Mouse (Mus musculus): ENCODE measurements around the gene Serpina10. TPM values are rescaled to one million over a fixed set of nuclear protein-coding genes. Genes with fewer than 3 reads are reported as not detected.
"Not testable (repeated sequence)": the region's sequence is repeated elsewhere in the genome, so short reads cannot be mapped to it uniquely, and the experiment has no call there.

The Serpina10 gene
- total RNA-seq, 2 experiments from 2014 or later: 1.5 to 11.8 TPM

- no peak for DNase-seq (ENCODE audit: low spot score in 2 of 2)
These were observed 14.4 kb downstream of the Serpina10 start for GRCm38 (mm10) chr12:103616860-103617261.

- DNase-seq (ENCODE audit: low spot score in 2 of 2): no peak
These were observed 15.5 kb downstream of the Serpina10 start for GRCm38 (mm10) chr12:103615734-103616133.

- DNase-seq (ENCODE audit: low spot score in 2 of 2): no peak
These were observed 16.1 kb downstream of the Serpina10 start for GRCm38 (mm10) chr12:103615141-103615540.

GRCm38 (mm10) chr12:103601839-103602238 lies 29.4 kb downstream of the Serpina10 start:
- no peak for DNase-seq (ENCODE audit: low spot score in 2 of 2)

- DNase-seq (ENCODE audit: low spot score in 2 of 2): no peak
These were observed 30.9 kb downstream of the Serpina10 start for GRCm38 (mm10) chr12:103600364-103600763.

- DNase-seq (ENCODE audit: low spot score in 2 of 2): no peak
These were observed 32.8 kb downstream of the Serpina10 start for GRCm38 (mm10) chr12:103598411-103598810.

- DNase-seq (ENCODE audit: low spot score in 2 of 2): no peak
These were observed 47.5 kb downstream of the Serpina10 start for GRCm38 (mm10) chr12:103583771-103584170.

- not testable (repeated sequence) for DNase-seq (ENCODE audit: low spot score in 2 of 2)
These were observed 53.1 kb downstream of the Serpina10 start for GRCm38 (mm10) chr12:103578148-103578547.

- DNase-seq (ENCODE audit: low spot score in 2 of 2): no peak
These were observed 61.6 kb downstream of the Serpina10 start for GRCm38 (mm10) chr12:103569690-103570089.

- no peak for DNase-seq (ENCODE audit: low spot score in 2 of 2)
These were observed 64.1 kb downstream of the Serpina10 start for GRCm38 (mm10) chr12:103567129-103567528.

GRCm38 (mm10) chr12:103565151-103565550 lies 66.1 kb downstream of the Serpina10 start:
- no peak for DNase-seq (ENCODE audit: low spot score in 2 of 2)

Other genes starting within 250 kb of the Serpina10 start
- gene Otub2, start 242.8 kb downstream of the Serpina10 start, total RNA-seq (2021): 1 to 10 TPM; 3.2 to 3.5 TPM
- gene 9330161L09Rik, start 223.6 kb downstream of the Serpina10 start, total RNA-seq (2021): 1 to 10 TPM; 2.6 to 3.0 TPM
- 100 to 1,000 TPM; 109 to 116 TPM for gene Ddx24, start 205.6 kb downstream of the Serpina10 start, total RNA-seq (2021)
- 100 to 1,000 TPM; 377 to 414 TPM for gene Ifi27, start 197.2 kb downstream of the Serpina10 start, total RNA-seq (2021)
- 10 to 100 TPM; 10.1 to 11.7 TPM for gene Ifi27l2a, start 187.8 kb downstream of the Serpina10 start, total RNA-seq (2021)
- gene Ifi27l2b, start 174.2 kb downstream of the Serpina10 start, total RNA-seq (2021): not detected
- 1 to 10 TPM; 3.3 to 3.7 TPM for gene Ppp4r4, start 99.2 kb downstream of the Serpina10 start, total RNA-seq (2021)
- 1 to 10 TPM in 1 of 2 experiments, under 1 TPM in 1; 0.76 to 3.0 TPM for gene Serpina6, start 25.8 kb upstream of the Serpina10 start, total RNA-seq (2021)
- not detected for gene Serpina16, start 44.7 kb upstream of the Serpina10 start, total RNA-seq (2021)
- not detected for gene Serpina1f, start 64.1 kb upstream of the Serpina10 start, total RNA-seq (2021)
- 100 to 1,000 TPM in 1 of 2 experiments, 10 to 100 TPM in 1; 11.7 to 342 TPM for gene Serpina1d, start 142.1 kb upstream of the Serpina10 start, total RNA-seq (2021)
- 100 to 1,000 TPM in 1 of 2 experiments, 10 to 100 TPM in 1; 27.4 to 753 TPM for gene Serpina1b, start 198.9 kb upstream of the Serpina10 start, total RNA-seq (2021)
- gene Serpina1a, start 232.1 kb upstream of the Serpina10 start, total RNA-seq (2021): 100 to 1,000 TPM in 1 of 2 experiments, 10 to 100 TPM in 1; 11.1 to 267 TPM